Mouse (Mus musculus) G1E (cell line): Measurements from ENCODE around the gene Prn.

ENCODE experiments used
- CTCF ChIP-seq: IDR thresholded peaks from 2 replicates; pipeline ENCODE4 v1.5.1; 2012; ENCODE audit warnings: low read depth, low read length, inconsistent platforms, mixed read lengths
- GATA1 ChIP-seq: IDR thresholded peaks from 2 replicates; pipeline ENCODE4 v1.6.1; 2012; ENCODE audit warnings: borderline replicate concordance, low read length, inconsistent platforms, mixed read lengths
- POLR2AphosphoS5 ChIP-seq: IDR thresholded peaks from 2 replicates; pipeline ENCODE4 v1.6.1; 2012; ENCODE audit warnings: low read depth, low read length, inconsistent platforms; ENCODE audit not compliant: insufficient replicate concordance
- TAL1 ChIP-seq: conservative IDR thresholded peaks from 2 replicates; pipeline ENCODE4 v1.6.1; 2012; ENCODE audit warnings: low read depth, low read length, inconsistent platforms, mixed read lengths

DNA sequence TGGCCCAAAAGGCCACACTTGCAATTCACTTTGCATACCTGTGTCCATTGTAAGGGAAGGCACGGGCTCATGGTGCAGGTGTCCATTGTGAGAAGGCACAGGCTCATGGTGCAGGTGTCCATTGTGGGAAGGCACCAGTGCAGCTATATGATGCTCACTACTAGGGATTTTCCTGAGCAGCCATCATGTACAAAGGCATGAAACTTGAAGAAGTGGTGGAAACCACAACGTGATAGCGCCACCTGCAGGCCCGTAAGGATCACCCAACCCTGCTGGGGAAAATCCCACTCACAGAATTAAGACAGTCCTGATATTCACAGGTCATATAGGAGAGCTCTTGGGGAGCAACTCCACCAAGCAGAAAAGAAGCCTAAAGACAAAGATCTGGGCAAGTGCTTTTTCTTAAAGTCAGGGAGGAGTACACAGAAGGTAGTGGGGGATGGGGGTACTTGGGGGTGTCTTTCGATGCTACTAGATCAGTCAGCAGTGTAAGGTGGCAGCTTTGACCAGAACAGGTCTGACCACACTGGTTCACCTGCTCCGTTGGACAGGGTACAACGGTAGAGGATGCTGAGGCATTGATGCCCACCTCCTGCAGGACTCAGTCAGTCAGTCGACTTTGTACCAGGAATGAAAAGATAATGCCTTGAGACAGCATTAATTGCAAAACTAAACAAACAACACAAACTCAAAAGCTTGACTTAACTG, 29.8 kb downstream of the Prn start:
- TF ChIP-seq CTCF (peak; percentile 71), GATA1 (no peak), TAL1 (no peak), POLR2AphosphoS5 (peak; percentile 76; the same call in 1 of the 2 replicates)
